Comparison of ENCODE assay signal across 8 mouse cellular contexts in genomic region chr19:11966201-11966636, GRCm38 (mm10). TPM values are rescaled to one million over a fixed set of nuclear protein-coding genes. Genes with fewer than 3 reads are reported as not detected.
DNase-seq lines count a peak whose midpoint lies in the region; ATAC-seq lines count a peak whose summit lies in the region.

No protein-coding gene starts in this region.

- H3K4me3 ChIP-seq in midbrain, embryonic 12.5 days = peak overlapping the region; percentile 85

- intact Hi-C loops in left cerebral cortex, postnatal 4 days (cut with DNase I) = no loop called here

- no peaks in the 10 kb centered on the region for H3K27me3 ChIP-seq in midbrain, embryonic 12.5 days

- no peaks in the 10 kb centered on the region for H3K9me3 ChIP-seq in midbrain, embryonic 12.5 days

- H3K36me3 ChIP-seq in midbrain, embryonic 12.5 days = peaks cover 11% of the 10 kb centered on the region

- under 1% methylated on average over 18 of the region's 18 CpGs for WGBS in midbrain, embryonic 12.5 days

- peaks cover 19% of the 10 kb centered on the region for H3K4me1 ChIP-seq in midbrain, embryonic 12.5 days

- H3K27ac ChIP-seq in midbrain, embryonic 12.5 days (replicated peaks) = peak overlapping the region; percentile 76

- DNase-seq in adipocyte (ENCODE audit: low spot score) = peak; percentile 33
- peak; percentile 55 to 62 for DNase-seq in cerebellum, postnatal 36 days
- peak; percentile 37 for DNase-seq in gastrocnemius, postnatal 10 days
- DNase-seq in kidney, adult 11 months = peak; percentile 67
- peak; percentile 61 for DNase-seq in left cerebral cortex, postnatal 4 days
- peak; percentile 42 for DNase-seq in spleen, adult 12 weeks (ENCODE audit: low spot score)

- H3K4me2 ChIP-seq in midbrain, embryonic 12.5 days (replicated peaks) = peak overlapping the region; percentile 94

- peak overlapping the region; percentile 78 for H3K9ac ChIP-seq in midbrain, embryonic 12.5 days (replicated peaks)

- ATAC-seq in midbrain, embryonic 12.5 days (ENCODE audit: low FRiP score, low read depth) = no peak; the same call in 1 of the 2 replicates
- ATAC-seq in activated CD4-positive, CD25-positive, alpha-beta regulatory T cell, adult 4 months = no peak

RNA-seq across cellular contexts. Expression of gene Osbp, which starts 0.5 kb away (rescaled TPM):
- 10 to 100 TPM; 77.5 to 77.9 TPM for total RNA-seq in gastrocnemius, postnatal 10 days (2021)
- 10 to 100 TPM; 52.5 to 54.4 TPM for total RNA-seq in left cerebral cortex, postnatal 4 days (2021)
- polyA plus RNA-seq in midbrain, embryonic 12.5 days (2016; fragmentation: Nextera tagmentation; extraction: Ambion mirVana) = 4.7 and 5.0 TPM in 2 replicates
- 1 to 10 TPM; 6.7 to 7.3 TPM for polyA plus RNA-seq in activated CD4-positive, CD25-positive, alpha-beta regulatory T cell, adult 4 months (2017; shearing (Covaris generic))

RNA-seq across cellular contexts. Expression of gene Patl1, which starts 54.0 kb away (rescaled TPM):
- total RNA-seq in gastrocnemius, postnatal 10 days (2021) = 10 to 100 TPM; 25.1 to 28.3 TPM
- total RNA-seq in left cerebral cortex, postnatal 4 days (2021) = 10 to 100 TPM; 25.8 to 27.1 TPM
- 24.4 and 26.0 TPM in 2 replicates for polyA plus RNA-seq in midbrain, embryonic 12.5 days (2016; fragmentation: Nextera tagmentation; extraction: Ambion mirVana)
- 10 to 100 TPM; 14.5 to 15.9 TPM for polyA plus RNA-seq in activated CD4-positive, CD25-positive, alpha-beta regulatory T cell, adult 4 months (2017; shearing (Covaris generic))
